Mouse (Mus musculus) midbrain, embryonic 14.5 days (tissue): Measurements from ENCODE around the gene Gramd1b. TPM values are rescaled to one million over a fixed set of nuclear protein-coding genes. Genes with fewer than 3 reads are reported as not detected.

Experiments used
- ATAC-seq: fragments of 200-750 bp; cut with Nextera tagmentation; 2 replicates; pipeline ENCODE4 v1.8.0; 2017; ENCODE audit warnings: moderate number of reproducible peaks, moderate library complexity; ENCODE audit not compliant: low FRiP score, low TSS enrichment
- DNase-seq: peaks from one replicate; pipeline ENCODE4 v3.0.0-alpha.2; 2015
- H3K27ac ChIP-seq: fragments of 300-500 bp; sonication (generic); replicated peaks from 2 replicates; pipeline ENCODE4 v1.5.1; 2014; ENCODE audit warnings: mild to moderate bottlenecking, low read depth, low read length, moderate library complexity
- H3K27me3 ChIP-seq: fragments of 300-500 bp; sonication (generic); 2 replicates; pipeline ENCODE4 v1.6.1; 2014; ENCODE audit warnings: low read length, control low read depth, mixed read lengths; ENCODE audit not compliant: control insufficient read depth, insufficient read depth
- H3K36me3 ChIP-seq: fragments of 300-500 bp; sonication (generic); 2 replicates; pipeline ENCODE4 v1.6.1; 2014; ENCODE audit warnings: low read length, control low read depth; ENCODE audit not compliant: control insufficient read depth, insufficient read depth
- H3K4me1 ChIP-seq: fragments of 300-500 bp; sonication (generic); 2 replicates; pipeline ENCODE4 v1.6.1; 2014; ENCODE audit warnings: mild to moderate bottlenecking, antibody characterized with exemption, low read length, control low read depth; ENCODE audit not compliant: control insufficient read depth, insufficient read depth
- H3K4me2 ChIP-seq: fragments of 300-500 bp; sonication (generic); 2 replicates; pipeline ENCODE4 v1.6.1; 2014; ENCODE audit warnings: mild to moderate bottlenecking, low read length, moderate library complexity
- H3K4me3 ChIP-seq: fragments of 300-500 bp; sonication (generic); replicated peaks from 2 replicates; pipeline ENCODE4 v1.5.1; 2014; ENCODE audit warnings: low read depth, low read length
- H3K9ac ChIP-seq: fragments of 300-500 bp; sonication (generic); replicated peaks from 2 replicates; pipeline ENCODE4 v1.6.1; 2014; ENCODE audit warnings: mild to moderate bottlenecking, low read length, moderate library complexity
- H3K9me3 ChIP-seq: fragments of 300-500 bp; sonication (generic); 2 replicates; pipeline ENCODE4 v1.6.1; 2016; ENCODE audit warnings: low read length, control low read depth, mixed read lengths; ENCODE audit not compliant: control insufficient read depth
- WGBS: fragments of 180-500 bp; shearing (Covaris S2); extraction: QIAGEN DNeasy Blood & Tissue Kit; methylation state at CpG from one replicate; pipeline ENCODE4 v1.1.7; 2014; 5-methylcytosine and 5-hydroxymethylcytosine counted together
- polyA plus RNA-seq: library from polyadenylated mRNA; unstranded; fragments of >200 nt; fragmentation: Nextera tagmentation; extraction: Ambion mirVana; gene quantifications from 2 replicates; pipeline ENCODE4 v1.2.1, GENCODE M21; 2014

Gene Gramd1b
- polyA plus RNA-seq, 1 experiment from 2014 or later = 11.3 TPM

DNA sequence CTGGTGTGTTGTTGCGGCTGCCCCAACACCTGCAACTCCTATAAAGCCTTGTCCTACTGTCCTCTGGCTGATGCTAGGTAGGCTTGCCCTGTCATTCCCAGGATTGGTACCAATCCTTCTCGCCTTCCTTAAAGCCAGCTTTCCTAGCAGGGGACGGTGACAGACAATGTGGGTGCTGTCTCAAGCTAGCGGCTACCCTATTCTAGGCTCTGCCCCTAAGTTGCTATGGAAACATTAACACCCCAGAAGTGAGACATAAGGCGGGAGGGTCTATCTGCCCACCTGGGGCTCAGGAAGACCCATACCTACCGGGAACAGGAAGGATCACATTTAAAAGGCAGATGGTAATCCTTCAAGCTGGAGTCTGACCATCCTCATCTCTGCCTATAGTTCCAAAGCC lies 207.4 kb downstream of the Gramd1b start:
- Histone ChIP-seq H3K4me1 (no peaks in the 10 kb centered on the region), H3K9me3 (no peaks in the 10 kb centered on the region), H3K4me3 (no peak overlapping the region), H3K27me3 (no peaks in the 10 kb centered on the region), H3K4me2 (no peak overlapping the region), H3K27ac (no peak overlapping the region), H3K36me3 (0 out of 2 replicates have a peak, but pooled peaks cover 17% of the 10 kb centered on the region), H3K9ac (no peak overlapping the region)
- no peak for ATAC-seq
- no peak for DNase-seq
- 84% methylated on average over 6 of the region's 6 CpGs for WGBS

DNA sequence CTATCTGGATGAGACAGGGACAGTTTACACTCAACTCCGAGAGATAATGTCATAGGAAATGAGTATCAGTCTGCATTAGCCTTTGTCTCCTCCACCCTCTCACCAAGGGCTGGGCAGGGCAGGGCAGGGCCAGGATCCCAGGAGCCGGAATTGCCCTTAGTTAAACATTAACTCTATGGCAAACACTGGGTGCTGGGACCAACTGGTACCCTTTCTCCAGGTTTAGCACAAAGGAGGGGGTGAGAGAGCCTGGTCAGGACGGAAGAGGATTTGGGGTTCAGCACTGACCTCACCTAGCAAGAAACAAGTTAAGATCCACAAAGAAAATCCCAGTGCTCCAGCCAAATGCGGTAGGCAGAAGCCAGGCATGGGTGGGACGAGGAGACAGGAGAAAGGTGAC lies 208.0 kb downstream of the Gramd1b start:
- H3K27ac ChIP-seq = no peak overlapping the region
- no peak overlapping the region for H3K9ac ChIP-seq
- no peaks in the 10 kb centered on the region for H3K4me1 ChIP-seq
- 0 out of 2 replicates have a peak, but pooled peaks cover 14% of the 10 kb centered on the region for H3K36me3 ChIP-seq
- H3K4me2 ChIP-seq = no peak overlapping the region
- 94% methylated on average over 5 of the region's 5 CpGs for WGBS
- H3K4me3 ChIP-seq = no peak overlapping the region
- H3K9me3 ChIP-seq = no peaks in the 10 kb centered on the region
- H3K27me3 ChIP-seq = no peaks in the 10 kb centered on the region
- DNase-seq (no peak), ATAC-seq (no peak)

DNA sequence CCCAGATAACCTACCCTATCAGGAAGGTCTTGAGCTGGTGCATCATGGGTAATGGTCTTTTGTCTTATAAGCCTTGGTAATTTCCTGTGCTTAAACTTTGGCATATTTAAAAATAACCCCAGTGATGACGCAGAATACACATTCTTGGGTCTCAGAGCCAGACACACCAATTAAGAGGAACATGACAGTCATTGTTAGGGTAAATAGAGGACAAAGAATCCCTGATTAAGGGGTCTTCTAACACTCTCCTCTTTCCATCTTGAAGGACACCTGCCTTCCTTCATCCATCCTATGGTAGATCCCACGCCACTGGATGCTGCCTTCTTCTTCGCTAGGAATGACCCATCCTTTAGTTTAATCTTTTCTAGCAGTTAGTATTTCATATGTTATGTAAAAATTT lies 208.8 kb downstream of the Gramd1b start:
- no peak overlapping the region for H3K4me3 ChIP-seq
- no peak overlapping the region for H3K27ac ChIP-seq
- H3K9me3 ChIP-seq = no peaks in the 10 kb centered on the region
- H3K9ac ChIP-seq = no peak overlapping the region
- H3K36me3 ChIP-seq = peaks cover 12% of the 10 kb centered on the region; the same call in 1 of the 2 replicates
- WGBS = 92% methylated on average over 3 of the region's 3 CpGs
- H3K27me3 ChIP-seq = no peaks in the 10 kb centered on the region
- DNase-seq (no peak), ATAC-seq (no peak)
- no peaks in the 10 kb centered on the region for H3K4me1 ChIP-seq
- H3K4me2 ChIP-seq = no peak overlapping the region

DNA sequence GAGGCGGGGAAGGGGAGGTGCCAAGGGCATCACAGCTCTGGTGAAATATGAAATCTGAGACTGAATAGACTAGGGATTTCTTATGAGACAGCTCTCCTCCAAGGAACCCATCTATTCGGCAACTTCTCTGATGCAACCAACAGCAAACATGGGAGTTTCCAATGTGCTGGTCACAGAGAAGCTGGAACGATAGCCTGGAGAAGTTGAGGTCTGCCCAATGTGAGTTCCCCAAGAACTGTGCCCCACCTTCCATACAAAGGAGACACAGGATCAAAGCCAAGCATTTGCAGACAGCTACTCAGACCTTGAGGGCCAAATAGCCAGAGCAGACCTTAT lies 209.5 kb downstream of the Gramd1b start:
- no peak for ATAC-seq
- Histone ChIP-seq H3K9ac (no peak overlapping the region), H3K4me2 (no peak overlapping the region), H3K9me3 (no peaks in the 10 kb centered on the region), H3K36me3 (peaks cover 18% of the 10 kb centered on the region; the same call in 1 of the 2 replicates), H3K4me1 (no peaks in the 10 kb centered on the region), H3K27ac (no peak overlapping the region), H3K27me3 (no peaks in the 10 kb centered on the region), H3K4me3 (no peak overlapping the region)
- no peak for DNase-seq
- WGBS = 75% methylated on average over 3 of the region's 3 CpGs

DNA sequence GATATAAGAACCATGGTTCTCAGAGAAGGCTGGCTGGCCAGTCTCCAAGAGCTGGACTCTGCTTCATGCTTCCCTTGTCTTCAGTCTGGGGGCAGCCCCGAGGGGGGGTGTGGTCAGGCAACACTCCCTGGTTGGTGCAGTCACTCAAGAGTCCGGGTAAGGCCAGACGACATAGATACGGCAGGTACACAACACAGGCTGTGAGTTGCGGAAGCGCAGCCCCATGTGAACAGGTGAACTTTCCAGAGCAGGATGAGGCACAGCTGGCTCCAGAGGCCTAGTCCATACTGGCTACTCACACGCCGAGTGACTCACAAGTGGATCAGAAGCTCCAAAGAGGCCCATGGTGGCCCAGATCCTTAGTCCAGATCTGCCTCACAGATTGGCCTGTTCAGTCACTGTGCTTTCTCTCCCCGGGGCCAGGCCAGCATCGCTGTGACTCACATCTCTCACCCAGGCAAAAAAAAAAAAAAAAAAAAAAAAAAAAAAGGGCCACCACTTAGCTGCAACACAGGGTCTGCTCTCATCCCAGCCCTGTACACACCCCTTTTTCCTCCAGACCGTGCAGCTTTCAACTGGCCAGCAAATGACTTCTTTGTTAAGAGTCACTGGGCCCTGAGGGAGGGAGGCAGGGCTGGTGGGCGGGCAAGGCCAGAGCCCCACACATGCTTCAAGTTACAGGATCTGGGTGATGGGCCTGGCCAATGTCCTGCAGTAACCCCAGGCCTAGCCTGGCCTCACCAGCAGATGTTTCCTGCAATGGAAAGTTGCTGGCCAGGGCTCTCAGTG lies 210.1 kb downstream of the Gramd1b start:
- Histone ChIP-seq H3K9ac (no peak overlapping the region), H3K27me3 (no peaks in the 10 kb centered on the region), H3K36me3 (peaks cover 20% of the 10 kb centered on the region; the same call in 1 of the 2 replicates), H3K4me2 (no peak overlapping the region), H3K4me1 (no peaks in the 10 kb centered on the region), H3K4me3 (no peak overlapping the region), H3K9me3 (no peaks in the 10 kb centered on the region), H3K27ac (no peak overlapping the region)
- no peak for DNase-seq
- 56% methylated on average over 12 of the region's 12 CpGs for WGBS
- no peak for ATAC-seq

DNA sequence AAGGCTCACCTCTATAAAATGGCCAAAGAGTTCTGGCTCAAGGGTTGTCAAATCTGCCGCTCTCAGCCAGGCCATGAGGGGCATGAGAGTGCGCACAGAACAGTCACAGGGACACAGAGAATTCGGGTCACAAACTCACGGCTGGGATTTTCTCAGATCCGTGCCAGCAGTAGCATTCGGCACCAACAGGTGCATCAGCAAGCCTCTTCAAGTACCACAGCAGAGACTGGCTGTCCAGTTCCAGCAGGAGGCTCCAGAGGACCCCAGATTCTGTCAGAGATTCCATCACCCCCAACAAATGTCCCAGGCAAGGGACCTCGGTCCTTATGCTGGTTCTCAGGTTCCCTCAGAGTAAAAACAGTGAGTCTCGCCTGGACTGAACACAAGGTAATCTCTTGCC lies 210.8 kb downstream of the Gramd1b start:
- Histone ChIP-seq H3K27me3 (no peaks in the 10 kb centered on the region), H3K27ac (no peak overlapping the region), H3K9me3 (no peaks in the 10 kb centered on the region), H3K4me2 (no peak overlapping the region), H3K36me3 (peaks cover 20% of the 10 kb centered on the region; the same call in 1 of the 2 replicates), H3K4me3 (no peak overlapping the region), H3K9ac (no peak overlapping the region), H3K4me1 (no peaks in the 10 kb centered on the region)
- DNase-seq (no peak), ATAC-seq (no peak)
- 86% methylated on average over 8 of the region's 8 CpGs for WGBS

DNA sequence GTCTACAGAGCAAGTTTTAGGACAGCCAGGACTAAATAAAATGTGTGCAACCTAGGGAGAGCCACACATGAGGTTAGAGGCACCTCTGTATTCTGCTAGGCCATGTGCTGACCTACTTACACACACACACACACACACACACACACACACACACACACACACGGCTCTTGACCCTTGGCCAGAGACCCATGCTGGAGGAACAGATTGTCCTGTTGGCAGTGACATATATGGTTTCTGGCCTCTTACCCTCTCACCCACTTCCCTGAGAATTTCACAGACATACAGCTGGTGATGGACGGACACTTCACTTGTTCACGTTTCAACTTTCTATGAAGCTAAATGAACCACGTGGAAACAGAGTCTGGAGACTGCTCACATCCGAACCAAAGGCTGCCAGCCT lies 212.4 kb downstream of the Gramd1b start:
- 94% methylated on average over 5 of the region's 5 CpGs for whole genome bisulfite sequencing
- no peaks in the 10 kb centered on the region for H3K9me3 ChIP-seq
- no peak overlapping the region for H3K4me2 ChIP-seq
- no peaks in the 10 kb centered on the region for H3K27me3 ChIP-seq
- peaks cover 28% of the 10 kb centered on the region; the same call in 1 of the 2 replicates for H3K36me3 ChIP-seq
- H3K4me1 ChIP-seq = no peaks in the 10 kb centered on the region
- ATAC-seq = no peak
- no peak overlapping the region for H3K9ac ChIP-seq
- DNase-seq = no peak
- no peak overlapping the region for H3K27ac ChIP-seq
- H3K4me3 ChIP-seq = no peak overlapping the region

DNA sequence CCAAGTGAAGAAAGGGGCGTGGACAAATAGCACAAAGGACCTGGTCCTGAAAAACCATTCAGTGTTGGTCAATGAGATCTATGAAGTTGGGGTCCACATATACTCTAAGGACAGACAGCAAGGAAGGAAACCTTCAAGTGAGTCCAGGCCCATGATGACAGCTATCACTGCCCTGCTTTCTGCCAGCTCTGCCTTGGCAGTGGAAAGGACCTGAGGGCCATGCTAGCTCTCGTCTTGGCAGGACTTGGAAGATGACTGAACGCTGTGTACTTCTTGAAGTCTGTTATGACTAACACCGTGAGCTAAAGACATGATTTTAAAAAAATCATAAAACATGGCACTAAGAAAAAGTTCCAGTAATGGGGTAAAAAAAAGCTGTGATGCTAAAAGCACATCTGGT lies 213.4 kb downstream of the Gramd1b start:
- Histone ChIP-seq H3K9ac (no peak overlapping the region), H3K4me2 (no peak overlapping the region), H3K9me3 (no peaks in the 10 kb centered on the region), H3K27me3 (no peaks in the 10 kb centered on the region), H3K4me1 (no peaks in the 10 kb centered on the region), H3K27ac (no peak overlapping the region), H3K36me3 (peaks cover 33% of the 10 kb centered on the region), H3K4me3 (no peak overlapping the region)
- DNase-seq (no peak), ATAC-seq (no peak)
- WGBS = 87% methylated on average over 4 of the region's 4 CpGs
